Mouse (Mus musculus) urinary bladder, postnatal 14 days (tissue): ENCODE measurements around the gene Gm5134.
A peak's percentile ranks its signal among the peaks of the same experiment; 100 is the strongest.

Source experiments
- DNase-seq: peaks from one replicate; pipeline ENCODE4 v3.0.0; 2021; ENCODE audit warnings: low spot score

Gm5134 gene

DNA sequence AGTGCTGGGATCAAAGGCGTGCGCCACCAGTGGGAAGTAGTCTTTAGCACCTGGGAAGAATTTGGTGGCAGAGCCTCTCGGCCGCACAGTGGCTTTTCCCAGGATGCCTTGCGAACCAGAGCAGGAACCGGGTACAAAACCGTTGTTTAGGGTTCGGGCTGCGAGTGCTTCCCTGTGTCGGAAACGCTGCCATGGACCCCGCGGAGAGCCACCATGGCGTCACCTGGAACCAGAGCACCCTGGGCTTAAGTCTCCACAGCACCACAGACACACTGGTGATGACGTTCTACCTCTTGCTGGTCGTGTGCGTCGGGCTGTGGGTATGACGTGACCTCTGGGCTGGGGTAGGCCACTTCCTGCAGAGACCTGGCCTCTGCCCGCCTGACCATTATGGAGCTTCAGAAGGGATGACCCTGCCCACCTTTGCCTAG, at the start of gene Gm5134:
TSS of gene Gm5134 (plus strand) at position 134 of the 431 bp plus-strand sequence.
- DNase-seq, result no peak

DNA sequence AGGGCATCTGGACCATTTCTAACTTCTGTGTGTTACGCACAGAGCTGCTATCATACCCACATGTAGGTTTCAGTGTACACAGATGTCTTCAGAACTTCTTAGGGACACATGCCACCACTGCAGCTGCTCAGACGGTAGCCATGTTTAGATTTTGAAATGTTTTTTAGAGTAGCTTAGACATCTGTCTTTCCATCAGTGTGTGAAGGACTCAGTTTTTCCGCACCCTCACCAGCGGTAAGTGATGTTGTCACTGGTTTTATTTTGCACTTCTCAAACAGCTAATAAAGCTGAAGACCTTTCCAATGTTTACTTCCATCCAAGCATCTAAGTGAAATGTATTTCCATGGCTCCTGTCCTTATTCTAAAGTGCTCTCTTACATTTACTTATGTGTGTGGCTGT, 47.4 kb upstream of the Gm5134 start:
- DNase-seq, result no peak

- no peak for DNase-seq
Measured at GRCm38 (mm10) chr10:75910698-75911097, 43.6 kb upstream of the Gm5134 start.

- no peak for DNase-seq
Measured at GRCm38 (mm10) chr10:75913013-75913589, 41.2 kb upstream of the Gm5134 start.

GRCm38 (mm10) chr10:75915557-75915956, 38.8 kb upstream of the Gm5134 start:
- no peak for DNase-seq

DNA sequence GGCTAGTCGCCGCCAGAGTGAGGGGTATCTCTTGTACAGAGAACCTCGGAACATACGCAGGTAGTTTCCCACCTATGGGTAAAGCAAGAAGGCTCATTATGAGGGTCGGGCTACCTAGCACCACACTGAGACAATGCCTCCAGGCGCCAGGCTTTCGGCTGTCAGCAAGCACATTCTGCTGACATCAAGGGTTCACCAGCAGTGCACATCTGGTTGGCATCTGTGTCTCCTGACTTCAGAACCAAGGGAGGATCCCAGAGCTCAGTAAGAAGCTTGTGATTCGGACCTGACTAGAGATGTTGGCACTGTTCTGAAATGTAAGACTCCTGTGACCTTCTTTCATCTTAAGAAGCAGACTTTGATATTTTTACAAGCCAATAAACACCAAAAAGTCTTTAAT, 37.5 kb upstream of the Gm5134 start:
- no peak for DNase-seq

DNA sequence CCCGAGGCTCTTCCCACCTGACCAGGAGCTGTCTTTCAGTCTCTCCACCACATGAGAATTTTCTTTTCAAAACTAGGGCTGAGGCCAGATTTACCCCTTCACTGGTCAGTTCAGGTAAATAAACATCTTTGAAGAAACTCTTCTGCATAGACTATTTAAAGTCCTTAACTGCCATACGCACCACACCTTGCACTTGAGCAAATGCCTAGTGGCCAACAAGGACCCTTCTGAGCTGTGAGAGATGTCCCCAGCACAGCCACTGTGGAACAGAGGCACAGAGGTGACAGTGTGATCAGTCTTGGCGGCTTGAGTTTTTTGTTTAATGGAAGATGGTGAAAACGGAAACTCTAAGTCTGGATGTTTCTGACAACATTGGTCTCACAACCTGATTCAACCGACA, 35.3 kb upstream of the Gm5134 start:
- DNase-seq, result no peak

GRCm38 (mm10) chr10:75921026-75921725, 33.1 kb upstream of the Gm5134 start, which contains the start of gene Smarcb1:
Gene Smarcb1 (minus strand): TSS chr10:75921617.
- peak; percentile 96 for DNase-seq

- DNase-seq, result peak; percentile 26
Measured at GRCm38 (mm10) chr10:75921726-75922560, 32.4 kb upstream of the Gm5134 start.

DNA sequence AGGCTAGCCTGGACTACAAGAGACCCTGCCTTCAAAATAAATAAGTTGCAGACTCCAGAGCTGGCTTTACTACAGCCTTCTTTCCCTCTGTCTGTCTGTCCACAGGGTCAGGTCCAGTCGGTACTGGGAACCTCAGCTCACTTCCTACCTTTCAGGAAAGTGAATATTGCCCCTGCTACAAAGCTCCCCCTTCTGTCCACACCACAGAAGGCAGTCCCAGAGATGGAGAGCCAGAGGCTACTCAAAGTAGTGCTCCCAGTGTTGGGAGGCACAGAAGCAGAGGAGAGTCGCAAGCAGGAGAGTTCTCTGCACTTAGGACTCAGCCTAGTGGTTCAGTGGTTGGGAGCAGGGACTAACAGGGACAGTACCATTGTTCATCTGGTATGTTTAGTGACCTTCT, 30.0 kb upstream of the Gm5134 start:
- no peak for DNase-seq

DNA sequence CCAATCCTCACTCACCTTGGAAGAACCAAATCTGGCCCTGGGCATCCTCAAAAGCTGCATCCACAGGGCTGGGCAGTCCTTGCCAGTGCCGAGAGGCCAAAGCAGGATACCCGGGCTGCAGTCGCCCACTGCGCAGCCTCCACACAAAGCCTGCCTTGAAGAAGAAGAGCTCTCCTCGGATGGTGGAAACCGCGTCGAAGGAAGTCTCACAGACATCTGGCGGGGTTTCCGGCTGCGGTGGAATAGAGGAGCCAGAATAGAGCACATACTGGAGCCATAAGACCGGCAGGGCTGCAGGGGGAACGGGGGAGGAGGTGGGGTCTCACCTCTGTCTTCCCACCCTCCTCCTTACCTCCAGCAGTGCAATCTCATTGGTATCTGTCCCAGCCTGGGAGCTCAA, 27.9 kb upstream of the Gm5134 start:
- DNase-seq, result no peak

DNA sequence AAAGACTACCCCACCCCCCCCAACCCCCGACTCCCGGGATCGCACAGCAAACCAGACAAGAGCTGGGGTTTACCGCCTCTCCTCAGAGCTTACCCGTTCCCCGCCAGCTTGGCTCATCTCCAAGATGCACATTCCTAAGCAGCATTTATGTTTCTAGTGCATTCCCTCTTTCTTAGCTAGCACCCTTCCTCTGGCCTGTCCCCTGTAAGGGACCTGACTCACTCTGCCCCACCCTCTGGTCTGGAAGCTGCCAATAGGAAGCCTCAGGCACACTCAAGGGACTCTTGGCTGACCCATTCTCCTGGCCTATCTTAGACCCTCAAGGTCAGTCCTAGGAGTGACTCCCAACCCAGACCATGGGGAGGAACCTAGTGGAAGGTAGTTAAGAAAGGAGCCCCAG, 24.0 kb upstream of the Gm5134 start:
- DNase-seq, result peak; percentile 50

GRCm38 (mm10) chr10:75931311-75931710, 23.0 kb upstream of the Gm5134 start:
- no peak for DNase-seq

- DNase-seq, result peak; percentile 53
Measured at GRCm38 (mm10) chr10:75932081-75932678, 22.1 kb upstream of the Gm5134 start.

DNA sequence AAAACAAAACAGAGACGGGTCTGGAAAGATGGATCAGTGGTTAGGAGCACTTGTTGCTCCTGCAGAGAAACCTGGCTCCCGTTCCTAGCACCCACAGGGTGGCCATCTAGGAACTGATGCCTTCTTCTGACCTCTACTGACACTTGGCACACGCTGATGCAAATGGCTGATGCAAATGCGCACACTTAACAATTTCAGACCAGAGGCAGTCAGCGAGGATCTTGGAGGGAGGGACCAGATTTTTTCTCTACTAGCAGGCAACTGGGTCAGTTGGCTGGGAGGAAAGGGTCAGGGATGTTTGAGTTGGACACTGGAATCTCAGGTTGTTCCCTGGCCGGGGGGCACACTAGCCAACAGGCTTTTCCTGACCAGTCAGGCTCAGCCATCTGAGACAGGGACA, 21.4 kb upstream of the Gm5134 start, which contains the start of gene Chchd10:
TSS of gene Chchd10 (plus strand) at position 240 of the 400 bp plus-strand sequence.
- DNase-seq, result no peak

DNA sequence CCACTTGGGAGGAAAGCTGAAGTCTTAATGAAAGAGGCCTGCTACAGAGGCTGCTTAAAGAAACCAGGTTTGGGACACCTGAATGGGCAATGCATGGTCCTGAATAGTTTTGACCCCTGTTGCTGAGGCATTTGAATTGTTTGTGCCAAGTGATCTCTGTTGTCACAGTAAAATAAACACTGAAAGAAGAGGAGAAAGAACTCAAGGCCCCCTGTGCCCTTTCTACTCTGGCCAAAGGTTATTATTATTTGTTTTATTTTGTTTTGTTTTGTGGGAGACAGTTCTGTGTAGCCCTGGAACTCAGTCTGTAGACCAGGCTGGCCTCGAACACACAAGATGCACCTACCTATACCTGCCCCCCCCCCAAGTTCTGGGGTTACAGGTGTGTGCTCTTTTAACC, 19.3 kb upstream of the Gm5134 start:
- no peak for DNase-seq

GRCm38 (mm10) chr10:75935680-75936541, 18.4 kb upstream of the Gm5134 start, which contains the start of gene Mmp11:
Gene Mmp11 (minus strand): TSS chr10:75936496.
- DNase-seq, result peak; percentile 69

DNA sequence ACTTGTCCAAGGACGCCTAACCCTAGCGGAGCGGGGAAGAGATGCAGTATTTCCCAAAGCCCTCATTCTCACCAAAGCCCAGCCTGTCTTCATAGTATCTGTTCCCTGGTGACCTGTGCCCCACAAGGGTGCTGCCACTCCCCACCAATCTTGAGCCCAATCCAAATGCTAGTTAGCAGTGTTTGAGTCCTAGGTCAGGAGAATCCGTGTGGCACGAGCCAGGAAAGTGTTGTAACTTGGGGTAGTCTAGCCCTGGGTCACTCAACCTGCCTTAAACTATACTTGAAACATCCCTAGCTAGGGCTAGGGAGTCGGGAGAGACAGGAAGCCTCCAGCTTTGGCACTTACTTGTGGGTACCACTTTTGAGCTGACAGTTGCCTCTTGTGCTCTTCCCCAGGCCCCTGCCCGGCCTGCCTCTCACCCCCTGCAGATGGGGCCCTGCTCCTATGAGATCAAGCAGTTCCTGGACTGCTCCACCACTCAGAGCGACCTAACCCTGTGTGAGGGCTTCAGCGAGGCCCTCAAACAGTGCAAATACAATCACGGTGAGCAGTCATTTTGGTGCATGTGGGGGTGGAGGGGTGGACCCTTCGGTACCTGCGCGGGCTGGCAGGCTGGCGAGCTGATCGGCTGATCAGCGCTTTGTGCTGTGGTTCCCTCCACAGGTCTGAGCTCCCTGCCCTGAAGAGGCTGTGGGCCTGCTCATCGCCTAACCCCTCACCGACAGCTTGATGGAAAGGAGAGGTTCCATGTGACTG, 17.2 kb upstream of the Gm5134 start:
- DNase-seq, result no peak

DNA sequence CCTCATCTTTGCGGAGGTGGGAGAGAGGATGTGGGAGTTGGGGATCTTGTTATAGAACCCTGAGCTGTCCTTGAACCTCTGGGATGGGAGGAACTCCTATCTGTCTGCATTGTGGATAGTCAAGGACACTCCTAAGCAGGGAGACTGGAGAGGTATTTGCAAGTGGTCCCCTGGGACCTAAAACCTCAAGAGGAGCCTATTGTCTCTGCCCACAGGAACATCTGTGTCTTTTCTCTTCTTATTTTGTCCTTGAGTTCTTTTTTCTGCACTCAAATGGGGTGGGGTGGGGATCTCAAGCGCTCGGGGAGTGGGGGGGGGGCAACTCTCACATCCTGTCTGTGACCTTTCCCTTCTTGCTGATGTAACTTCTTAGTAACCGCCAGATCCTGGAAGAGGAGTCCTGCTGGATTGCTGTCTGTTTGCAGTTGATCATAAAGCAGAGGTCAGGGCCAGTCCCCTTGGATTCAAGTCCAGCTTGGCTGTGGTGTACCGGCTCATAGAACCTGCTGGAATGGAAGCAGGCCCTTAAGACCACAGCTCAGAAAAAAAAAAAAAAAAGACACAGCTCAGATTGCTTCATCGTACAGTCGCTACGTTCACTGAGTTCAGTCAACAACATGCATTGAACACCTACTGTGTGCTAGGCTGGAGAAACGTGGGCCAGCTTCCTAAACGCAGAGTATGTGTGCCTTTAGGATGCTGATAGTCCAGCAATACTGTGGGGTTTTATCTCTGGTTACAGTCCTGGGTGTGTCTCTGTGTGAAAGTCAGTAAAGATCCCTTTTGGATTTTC, 16.3 kb upstream of the Gm5134 start:
- no peak for DNase-seq
